Mouse (Mus musculus): ENCODE measurements around the gene C1qtnf9. TPM values are rescaled to one million over a fixed set of nuclear protein-coding genes. Genes with fewer than 3 reads are reported as not detected.

The C1qtnf9 gene
- polyA plus RNA-seq, 3 experiments from 2014 or later, result 0.30 TPM; not detected in 2

DNA sequence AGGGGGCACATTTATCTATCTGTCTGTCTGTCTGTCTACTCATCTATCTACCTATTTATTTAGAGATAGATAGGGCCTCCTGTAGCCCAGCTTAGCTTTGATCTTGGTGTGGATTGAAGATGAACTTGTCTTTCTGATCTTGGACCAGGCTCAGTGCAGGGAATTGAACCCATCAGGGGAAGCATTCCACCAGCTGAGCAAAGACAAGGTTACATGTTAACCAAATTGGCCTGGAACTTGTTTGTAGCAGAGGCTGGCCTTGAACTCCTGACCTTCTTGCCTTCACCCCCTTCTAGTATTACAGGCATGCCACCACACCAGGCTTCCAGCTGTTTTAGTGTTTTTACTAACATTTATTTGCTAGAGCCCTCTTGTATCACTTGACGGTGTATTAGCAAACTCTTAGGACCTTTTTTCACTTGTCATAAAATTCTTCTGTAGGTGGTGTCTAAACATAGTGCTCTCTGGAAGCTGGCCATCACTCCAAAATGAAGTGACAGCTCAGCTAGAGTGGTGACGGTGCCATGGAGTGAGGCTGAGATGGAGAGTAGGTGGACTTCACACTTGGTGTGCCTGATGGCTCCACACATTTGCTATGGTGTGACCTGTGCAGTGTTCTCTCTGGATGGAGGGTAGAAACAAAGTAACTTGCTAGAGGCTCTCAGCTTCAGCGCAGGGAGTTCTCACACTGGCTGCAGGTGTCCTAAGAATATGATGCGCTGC lies 28.8 kb downstream of the C1qtnf9 start:
- ATAC-seq, result no peak

- ATAC-seq, result no peak
Measured at GRCm38 (mm10) chr14:60797596-60797995, 29.7 kb downstream of the C1qtnf9 start.

DNA sequence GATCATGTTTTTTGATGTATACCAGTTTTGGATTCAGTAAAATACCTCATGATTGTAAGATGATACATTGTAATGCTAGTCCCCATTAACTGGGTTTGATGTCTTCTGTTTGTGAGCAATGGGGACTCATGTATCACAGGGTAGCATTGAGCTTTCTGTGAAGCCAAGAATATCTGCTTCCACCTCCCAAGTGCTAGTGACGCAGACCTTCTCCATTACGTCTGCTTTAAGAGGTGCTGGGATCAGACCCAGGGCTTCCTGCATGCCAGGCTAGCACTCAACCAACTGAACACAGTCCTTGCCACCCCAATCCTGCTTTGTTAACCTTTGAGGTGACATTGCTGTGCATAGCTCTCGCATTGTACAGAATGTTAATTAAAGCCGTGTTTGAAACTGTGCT lies 30.8 kb downstream of the C1qtnf9 start:
- ATAC-seq, result no peak

DNA sequence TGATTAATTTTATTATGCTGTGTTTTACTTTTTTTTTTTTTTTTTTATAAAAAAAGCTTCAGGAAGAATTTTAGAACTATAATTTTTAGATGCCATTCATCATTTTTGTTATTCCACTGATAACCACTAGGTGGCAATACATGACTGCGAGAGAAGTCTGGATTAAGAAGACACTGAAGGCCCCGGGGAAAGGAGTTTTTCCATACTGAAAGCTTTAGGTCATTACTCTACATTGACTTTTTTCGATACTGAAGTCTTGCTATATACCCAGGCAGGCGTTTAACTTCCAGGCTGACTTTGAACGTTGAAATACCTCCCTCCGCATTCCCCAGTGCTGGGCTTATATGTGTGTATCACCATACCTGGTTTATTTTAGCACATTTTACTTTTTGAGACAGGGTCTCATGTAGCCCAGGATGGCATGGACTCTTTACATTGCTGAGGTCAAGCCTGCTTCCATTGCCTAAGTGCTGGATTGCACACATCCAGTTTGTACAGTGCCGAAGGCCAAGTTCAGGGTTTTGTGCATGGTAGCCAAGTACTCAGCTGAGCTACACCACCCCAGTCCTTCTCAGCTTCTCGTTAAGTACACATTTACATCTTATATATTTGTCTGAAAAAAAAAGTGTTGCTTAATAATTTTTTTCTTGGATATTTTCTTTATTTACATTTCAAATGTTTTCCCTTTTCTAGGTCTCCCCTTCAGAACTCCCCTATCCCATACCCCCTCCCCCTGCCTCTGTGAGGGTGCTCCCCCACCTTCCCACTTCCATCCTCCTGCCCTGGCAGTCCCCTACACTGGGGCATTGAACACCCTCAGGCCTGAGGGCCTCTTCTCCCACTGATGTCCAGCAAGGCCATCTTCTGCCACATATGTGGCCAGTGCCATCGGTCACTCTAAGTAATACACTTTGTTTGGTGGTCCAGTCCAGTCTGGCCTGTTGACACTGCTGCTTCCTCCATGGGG lies 32.1 kb downstream of the C1qtnf9 start:
- ATAC-seq, result peak; percentile 60

GRCm38 (mm10) chr14:60802026-60802425 lies 34.1 kb downstream of the C1qtnf9 start:
- no peak for ATAC-seq

- no peak for ATAC-seq
Measured at GRCm38 (mm10) chr14:60804978-60805377, 37.0 kb downstream of the C1qtnf9 start.

DNA sequence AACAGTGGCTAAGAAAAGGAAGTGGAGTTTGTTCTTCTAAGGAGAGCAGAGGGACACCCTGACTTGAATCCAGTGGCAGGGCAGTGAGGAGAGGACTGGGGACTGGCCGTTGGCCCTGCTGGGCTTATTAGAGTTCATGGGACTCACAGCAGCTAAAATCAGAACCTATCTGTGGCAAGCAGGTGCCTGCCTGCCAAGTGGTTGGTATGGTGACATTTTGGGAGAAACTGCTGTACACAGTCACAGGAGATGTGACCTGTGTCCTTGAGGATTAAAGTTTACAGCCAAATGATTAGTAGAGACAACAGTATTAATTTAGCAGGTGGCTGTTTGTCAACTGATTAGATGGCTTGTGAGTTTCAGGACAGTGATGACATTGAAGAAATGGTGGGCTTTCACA lies 37.9 kb downstream of the C1qtnf9 start:
- ATAC-seq, result no peak

- ATAC-seq, result no peak
Measured at GRCm38 (mm10) chr14:60806891-60807344, 39.0 kb downstream of the C1qtnf9 start.

DNA sequence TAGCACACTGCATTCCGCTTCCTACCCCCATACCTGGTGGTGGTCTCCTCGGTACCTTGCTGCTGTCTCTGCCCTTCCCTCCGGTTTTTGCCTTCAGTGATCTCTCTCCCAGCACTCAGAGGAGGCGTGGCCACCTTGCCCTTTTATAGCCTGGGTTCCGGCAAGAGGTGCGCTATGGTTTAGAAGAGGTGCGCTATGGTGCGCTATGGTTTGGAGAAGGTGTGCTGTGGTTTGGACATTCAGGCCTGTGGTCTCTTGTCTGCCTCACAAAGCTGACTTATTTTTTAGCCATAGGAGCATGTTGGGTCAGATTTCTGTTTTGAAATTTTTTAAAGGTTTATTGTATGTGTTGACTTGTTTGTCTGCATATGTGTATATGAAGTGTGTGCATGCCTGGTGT lies 41.9 kb downstream of the C1qtnf9 start:
- ATAC-seq, result no peak

DNA sequence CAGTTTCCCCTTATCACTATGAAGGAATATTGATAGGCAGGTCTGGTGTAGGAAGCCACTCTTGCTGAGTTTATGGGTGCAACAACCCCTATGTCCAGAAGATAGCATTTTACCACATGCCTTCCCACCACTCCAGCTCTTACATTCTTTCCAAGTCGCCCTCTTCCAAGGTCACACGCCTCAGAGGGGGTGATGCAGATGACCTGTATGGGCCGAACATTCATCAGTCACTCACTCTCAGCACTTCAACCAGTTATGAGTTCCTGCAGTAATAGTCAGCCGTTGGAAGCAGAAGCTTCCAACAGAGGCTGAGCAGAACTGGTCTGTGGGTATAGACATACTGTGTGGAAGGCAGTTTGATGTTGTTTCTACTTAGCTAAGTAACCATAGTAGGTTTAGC lies 43.6 kb downstream of the C1qtnf9 start:
- ATAC-seq, result no peak

DNA sequence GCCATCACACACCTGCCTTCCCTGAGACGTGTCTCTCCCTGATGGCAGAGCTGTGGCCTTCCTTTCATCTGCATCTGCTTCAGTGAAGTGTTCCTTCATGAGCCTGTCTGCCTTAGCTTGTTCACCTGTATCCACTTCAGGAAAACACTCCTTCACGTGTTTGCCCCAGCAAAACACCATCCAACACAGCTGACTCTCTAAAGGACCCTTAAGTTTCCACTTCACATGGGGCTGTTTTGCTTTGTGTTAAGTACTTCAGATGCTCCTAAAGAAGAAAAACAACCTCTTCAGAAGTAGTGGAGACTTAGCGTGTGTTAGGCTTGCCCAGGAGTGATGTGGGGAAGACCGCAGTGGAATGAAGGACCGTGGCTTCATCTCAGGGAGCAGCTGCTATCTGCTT lies 47.2 kb downstream of the C1qtnf9 start:
- ATAC-seq, result no peak

- no peak for ATAC-seq
Measured at GRCm38 (mm10) chr14:60818045-60818444, 50.1 kb downstream of the C1qtnf9 start.

DNA sequence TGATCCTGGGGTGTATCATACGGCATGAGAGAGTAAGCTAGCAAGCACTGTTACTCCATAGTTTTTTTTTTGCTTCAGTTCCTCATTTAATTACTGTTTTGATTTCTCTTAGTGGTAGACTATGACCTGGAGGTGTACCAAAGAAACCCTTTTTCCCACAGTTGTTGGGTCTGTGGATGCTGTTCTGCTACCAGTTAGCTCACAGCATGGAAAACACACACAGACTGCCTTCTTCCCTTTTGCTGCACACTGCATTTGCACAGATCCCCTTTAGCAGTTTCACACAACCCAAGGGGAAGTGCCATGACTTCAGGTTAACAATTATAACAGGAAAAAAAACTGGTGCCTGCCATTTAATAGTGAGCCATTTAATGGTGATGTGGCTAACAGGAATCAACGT lies 62.2 kb downstream of the C1qtnf9 start:
- ATAC-seq, result no peak

Other genes starting within 250 kb of the C1qtnf9 start
- gene Spata13, start 134.1 kb upstream of the C1qtnf9 start, polyA plus RNA-seq (2017; shearing (Covaris generic)), result 100 to 1,000 TPM in 1 of 3 experiments, 10 to 100 TPM in 2; 87.6 to 120 (median 95.0) TPM
- gene Mipep, start 16.4 kb downstream of the C1qtnf9 start, polyA plus RNA-seq (2017; shearing (Covaris generic)), result 1 to 10 TPM; 1.7 to 2.1 (median 1.9) TPM

All from inflammation-experienced regulatory T-cells, adult 6 months (primary cell).